Mouse (Mus musculus) ES-CJ7 (cell line): Measurements from ENCODE around the gene Magi1.

Source experiments
- DNase-seq: peaks from one replicate; pipeline ENCODE4 v3.0.0; 2011; ENCODE audit warnings: low read depth, low spot score

Gene Magi1

GRCm38 (mm10) chr6:93822221-93822897 is 461.4 kb downstream of the Magi1 start:
- DNase-seq: no peak

- DNase-seq: no peak
Observed at GRCm38 (mm10) chr6:93821512-93821911, 462.2 kb downstream of the Magi1 start.

GRCm38 (mm10) chr6:93819888-93820287 is 463.8 kb downstream of the Magi1 start:
- peak; percentile 64 for DNase-seq

GRCm38 (mm10) chr6:93819282-93819681 is 464.4 kb downstream of the Magi1 start:
- DNase-seq: peak; percentile 16

- DNase-seq: peak; percentile 34
Observed at GRCm38 (mm10) chr6:93818494-93818893, 465.2 kb downstream of the Magi1 start.

- no peak for DNase-seq
Observed at GRCm38 (mm10) chr6:93805407-93805936, 478.2 kb downstream of the Magi1 start.

GRCm38 (mm10) chr6:93802390-93802789 is 481.3 kb downstream of the Magi1 start:
- DNase-seq: no peak

GRCm38 (mm10) chr6:93800465-93800864 is 483.3 kb downstream of the Magi1 start:
- no peak for DNase-seq

GRCm38 (mm10) chr6:93792309-93793215 is 491.2 kb downstream of the Magi1 start:
- no peak for DNase-seq

GRCm38 (mm10) chr6:93789721-93790120 is 494.0 kb downstream of the Magi1 start:
- DNase-seq: no peak

- DNase-seq: no peak
Observed at GRCm38 (mm10) chr6:93787042-93787441, 496.7 kb downstream of the Magi1 start.

GRCm38 (mm10) chr6:93786220-93786619 is 497.5 kb downstream of the Magi1 start:
- no peak for DNase-seq

GRCm38 (mm10) chr6:93771081-93771480 is 512.6 kb downstream of the Magi1 start:
- DNase-seq: no peak

- DNase-seq: no peak
Observed at GRCm38 (mm10) chr6:93770283-93771025, 513.3 kb downstream of the Magi1 start.

- no peak for DNase-seq
Observed at GRCm38 (mm10) chr6:93758114-93758513, 525.6 kb downstream of the Magi1 start.

- DNase-seq: peak; percentile 96
Observed at GRCm38 (mm10) chr6:93757353-93758087, 526.2 kb downstream of the Magi1 start.

GRCm38 (mm10) chr6:93743145-93743544 is 540.6 kb downstream of the Magi1 start:
- DNase-seq: no peak

GRCm38 (mm10) chr6:93739786-93740185 is 543.9 kb downstream of the Magi1 start:
- no peak for DNase-seq

- DNase-seq: no peak
Observed at GRCm38 (mm10) chr6:93737083-93737482, 546.6 kb downstream of the Magi1 start.

GRCm38 (mm10) chr6:93736071-93736470 is 547.6 kb downstream of the Magi1 start:
- DNase-seq: no peak

- no peak for DNase-seq
Observed at GRCm38 (mm10) chr6:93733800-93734199, 549.9 kb downstream of the Magi1 start.
